Mouse (Mus musculus) midbrain, embryonic 13.5 days (tissue): ENCODE measurements at regions not wholly inside any gene's neighbourhood (a gene's known extent, or its start where the extent isn't known, plus 50 kb on each side); places are given as distances from the start of the nearest gene placed in this dataset. TPM values are rescaled to one million over a fixed set of nuclear protein-coding genes. Genes with fewer than 3 reads are reported as not detected.
A peak's percentile ranks its signal among the peaks of the same experiment; 100 is the strongest.

ENCODE experiments used
- ATAC-seq: fragments of 200-750 bp; cut with Nextera tagmentation; 2 replicates; pipeline ENCODE4 v1.8.0; 2017; ENCODE audit warnings: mild to moderate bottlenecking, moderate TSS enrichment, moderate library complexity
- H3K27ac ChIP-seq: fragments of 300-500 bp; sonication (generic); 2 replicates; pipeline ENCODE4 v1.5.1; 2015; ENCODE audit warnings: inconsistent platforms, mild to moderate bottlenecking, moderate library complexity
- H3K27me3 ChIP-seq: fragments of 300-500 bp; sonication (generic); 2 replicates; pipeline ENCODE4 v1.6.1; 2015; ENCODE audit warnings: mild to moderate bottlenecking, inconsistent platforms
- H3K36me3 ChIP-seq: fragments of 300-500 bp; sonication (generic); 2 replicates; pipeline ENCODE4 v1.6.1; 2015; ENCODE audit warnings: mild to moderate bottlenecking, inconsistent platforms
- H3K4me1 ChIP-seq: fragments of 300-500 bp; sonication (generic); replicated peaks from 2 replicates; pipeline ENCODE4 v1.6.1; 2015; ENCODE audit warnings: inconsistent platforms
- H3K4me2 ChIP-seq: fragments of 300-500 bp; sonication (generic); replicated peaks from 2 replicates; pipeline ENCODE4 v1.6.1; 2015; ENCODE audit warnings: moderate library complexity, mild to moderate bottlenecking, inconsistent platforms
- H3K4me3 ChIP-seq: fragments of 300-500 bp; sonication (generic); replicated peaks from 2 replicates; pipeline ENCODE4 v1.5.1; 2015; ENCODE audit warnings: mild to moderate bottlenecking, inconsistent platforms
- H3K9ac ChIP-seq: fragments of 300-500 bp; sonication (generic); replicated peaks from 2 replicates; pipeline ENCODE4 v1.6.1; 2015; ENCODE audit warnings: mild to moderate bottlenecking, inconsistent platforms
- H3K9me3 ChIP-seq: fragments of 300-500 bp; sonication (generic); 2 replicates; pipeline ENCODE4 v1.6.1; 2016; ENCODE audit warnings: mild to moderate bottlenecking, inconsistent platforms
- WGBS: fragments of 180-500 bp; shearing (Covaris S2); methylation state at CpG from one replicate; pipeline ENCODE4 v1.1.7; 2015; 5-methylcytosine and 5-hydroxymethylcytosine counted together
- microRNA counts: library from miRNA; unstranded; fragments of <30 nt; microRNA quantifications from one replicate; lab custom pipeline; 2016
- microRNA-seq: library from miRNA; unstranded; fragments of <30 nt; microRNA quantifications from one replicate; pipeline ENCODE4, GENCODE M21; 2016

- ATAC-seq, result no peak
- no peak overlapping the region for H3K4me3 ChIP-seq
- no peaks in the 10 kb centered on the region for H3K9me3 ChIP-seq
- H3K27ac ChIP-seq, result no peak overlapping the region
- H3K9ac ChIP-seq, result no peak overlapping the region
- H3K4me1 ChIP-seq, result no peaks in the 10 kb centered on the region
- 91% methylated on average over 2 of the region's 2 CpGs for whole genome bisulfite sequencing
- no peaks in the 10 kb centered on the region for H3K27me3 ChIP-seq
- no peaks in the 10 kb centered on the region for H3K36me3 ChIP-seq
- H3K4me2 ChIP-seq, result no peak overlapping the region
Observed at GRCm38 (mm10) chr9:8273253-8273652, 139.2 kb upstream of the Cep126 start.

DNA sequence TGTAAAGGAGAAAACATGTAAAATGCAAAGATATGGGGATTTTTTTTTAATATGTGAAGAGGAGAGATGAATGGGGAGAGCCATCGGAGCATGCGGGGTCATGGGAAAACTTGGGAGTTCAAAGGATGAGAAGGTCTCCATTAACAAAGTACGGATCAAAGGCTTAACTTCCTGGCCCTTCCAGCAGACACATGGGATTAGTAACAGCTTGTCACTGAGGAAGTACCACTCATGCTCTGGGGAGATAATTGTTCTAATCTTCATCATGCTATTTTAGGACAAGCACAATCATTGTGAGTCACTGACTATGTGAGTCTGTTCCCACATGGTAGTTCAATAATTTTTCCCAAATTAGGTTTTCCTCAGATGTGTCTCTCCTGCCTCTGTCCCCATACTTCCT, 115.4 kb upstream of the Cep126 start:
- Histone ChIP-seq H3K36me3 (no peaks in the 10 kb centered on the region), H3K4me1 (no peaks in the 10 kb centered on the region), H3K9ac (no peak overlapping the region), H3K4me3 (no peak overlapping the region), H3K27me3 (no peaks in the 10 kb centered on the region), H3K27ac (no peak overlapping the region), H3K4me2 (no peak overlapping the region), H3K9me3 (no peaks in the 10 kb centered on the region)
- ATAC-seq, result no peak
- 43% methylated on average over 3 of the region's 3 CpGs for WGBS

DNA sequence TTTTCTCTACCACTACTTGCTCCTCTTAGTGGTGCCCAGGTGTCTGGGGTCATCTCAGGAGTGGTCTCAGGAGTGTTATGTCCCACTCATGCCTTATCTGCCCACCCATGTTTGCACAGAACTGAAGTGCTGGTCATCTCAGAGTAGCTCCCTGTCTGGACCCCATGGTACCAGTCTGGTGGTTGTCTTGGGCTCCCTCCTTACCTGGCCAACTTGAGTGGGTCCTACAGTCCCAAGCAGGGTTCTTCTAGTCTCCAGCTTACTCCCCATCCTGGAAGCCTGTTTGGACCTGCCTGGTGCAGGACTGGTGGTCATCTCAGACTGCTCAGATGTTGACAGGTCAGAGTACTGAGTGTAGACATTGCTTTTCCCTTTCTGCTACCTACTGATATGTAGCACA, 94.0 kb upstream of the Cep126 start:
- H3K9ac ChIP-seq, result no peak overlapping the region
- no peaks in the 10 kb centered on the region for H3K27me3 ChIP-seq
- no peak overlapping the region for H3K4me3 ChIP-seq
- ATAC-seq, result no peak
- H3K27ac ChIP-seq, result no peak overlapping the region
- H3K4me2 ChIP-seq, result no peak overlapping the region
- no peaks in the 10 kb centered on the region for H3K9me3 ChIP-seq
- no peaks in the 10 kb centered on the region for H3K4me1 ChIP-seq
- H3K36me3 ChIP-seq, result no peaks in the 10 kb centered on the region

DNA sequence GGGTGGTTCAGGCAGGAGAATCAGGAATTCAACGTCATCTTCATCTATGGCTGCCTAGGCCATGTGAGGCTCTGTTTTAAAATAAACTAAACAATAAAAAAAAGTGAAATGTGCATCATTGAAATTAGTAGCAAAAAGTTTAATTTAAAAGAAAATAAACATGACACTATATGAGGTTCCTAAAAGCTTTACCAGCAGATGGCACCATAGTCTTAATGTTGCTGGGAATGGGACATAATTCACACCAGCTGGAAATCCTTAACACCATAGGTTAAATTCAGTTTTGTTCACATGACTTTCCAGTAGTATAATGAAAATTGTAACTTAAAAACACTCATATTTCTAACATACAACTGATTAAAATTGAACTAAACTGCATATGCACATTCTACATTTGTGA, 92.3 kb upstream of the Cep126 start:
- Histone ChIP-seq H3K4me2 (no peak overlapping the region), H3K27me3 (no peaks in the 10 kb centered on the region), H3K36me3 (no peaks in the 10 kb centered on the region), H3K27ac (no peak overlapping the region), H3K4me3 (no peak overlapping the region), H3K9me3 (no peaks in the 10 kb centered on the region), H3K9ac (no peak overlapping the region), H3K4me1 (no peaks in the 10 kb centered on the region)
- 36% methylated on average over 1 of the region's 1 CpGs for WGBS
- no peak for ATAC-seq

- H3K27ac ChIP-seq, result no peak overlapping the region
- peak; percentile 69; the same call in 1 of the 2 replicates for ATAC-seq
- H3K27me3 ChIP-seq, result no peaks in the 10 kb centered on the region
- H3K9ac ChIP-seq, result no peak overlapping the region
- no peak overlapping the region for H3K4me3 ChIP-seq
- H3K4me2 ChIP-seq, result no peak overlapping the region
- no peaks in the 10 kb centered on the region for H3K9me3 ChIP-seq
- H3K36me3 ChIP-seq, result no peaks in the 10 kb centered on the region
- no peaks in the 10 kb centered on the region for H3K4me1 ChIP-seq
Observed at GRCm38 (mm10) chr9:8208855-8209254, 74.8 kb upstream of the Cep126 start.

DNA sequence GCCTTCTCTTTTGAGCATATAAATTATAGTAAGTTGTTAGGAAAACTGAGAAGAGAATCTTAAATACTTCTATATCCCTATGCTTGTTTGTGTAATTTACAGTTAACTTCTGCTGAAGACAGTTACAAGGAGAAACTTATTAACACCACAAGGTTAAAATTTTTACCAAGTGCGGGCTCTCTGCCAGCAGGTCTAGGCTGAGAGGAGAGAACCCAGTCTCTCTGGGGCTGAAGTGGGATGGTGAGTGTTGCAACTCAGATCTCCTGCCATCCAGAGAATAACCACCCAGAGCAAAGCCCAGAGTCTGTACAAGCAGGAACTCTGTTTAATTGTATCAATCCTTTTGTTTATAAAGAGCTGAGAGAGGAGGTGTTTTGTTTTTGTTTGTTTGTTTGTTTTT, 51.3 kb upstream of the Cep126 start:
- no peak overlapping the region for H3K9ac ChIP-seq
- H3K36me3 ChIP-seq, result no peaks in the 10 kb centered on the region
- no peaks in the 10 kb centered on the region for H3K27me3 ChIP-seq
- no peak overlapping the region for H3K27ac ChIP-seq
- 80% methylated on average over 1 of the region's 1 CpGs for WGBS
- ATAC-seq, result no peak
- no peak overlapping the region for H3K4me2 ChIP-seq
- H3K4me3 ChIP-seq, result no peak overlapping the region
- H3K9me3 ChIP-seq, result no peaks in the 10 kb centered on the region
- H3K4me1 ChIP-seq, result no peaks in the 10 kb centered on the region

MicroRNAs in the stretch of these regions (microRNA counts, 519-probe panel; counts per million panel counts)
- microRNA mmu-miR-1899 (lab: Ali Mortazavi, UCI), result 110 counts per million, percentile 56 among the panel's probes with 10 or more counts

Small RNAs in the stretch of these regions (microRNA-seq; reads per million reads assigned to microRNA genes)
- gene Mir1899, result not detected
